Mouse (Mus musculus): Measurements from ENCODE around the gene Prr27.

Gene Prr27

GRCm38 (mm10) chr5:87825386-87825785 lies at the start of gene Prr27:
Prr27 (plus strand) TSS chr5:87825686.
- no peak for DNase-seq (ENCODE audit: low spot score)

GRCm38 (mm10) chr5:87782731-87783130 lies 42.8 kb upstream of the Prr27 start:
- no peak for DNase-seq (ENCODE audit: low spot score)

- DNase-seq (ENCODE audit: low spot score): no peak
Observed at GRCm38 (mm10) chr5:87807782-87808181, 17.7 kb upstream of the Prr27 start, which contains the start of gene Csn1s2b. Csn1s2b (plus strand) TSS chr5:87808082.

- DNase-seq (ENCODE audit: low spot score): no peak
Observed at GRCm38 (mm10) chr5:87809253-87809652, 16.2 kb upstream of the Prr27 start.

- DNase-seq (ENCODE audit: low spot score): no peak
Observed at GRCm38 (mm10) chr5:87855136-87855716, 29.7 kb downstream of the Prr27 start.

GRCm38 (mm10) chr5:87870084-87870483 lies 44.6 kb downstream of the Prr27 start:
- no peak for DNase-seq (ENCODE audit: low spot score)

GRCm38 (mm10) chr5:87871423-87871822 lies 45.9 kb downstream of the Prr27 start:
- no peak for DNase-seq (ENCODE audit: low spot score)

GRCm38 (mm10) chr5:87884729-87885128 lies 59.2 kb downstream of the Prr27 start, which contains the start of gene Odam:
Odam (plus strand) TSS chr5:87885029.
- DNase-seq (ENCODE audit: low spot score): no peak

All from ovary, postnatal 36 days (tissue).